ENCODE assay signal across 8 mouse cellular contexts in genomic region chr5:90405210-90405609, GRCm38 (mm10). TPM values are rescaled to one million over a fixed set of nuclear protein-coding genes. Genes with fewer than 3 reads are reported as not detected.
DNase-seq lines count a peak whose midpoint lies in the region; ATAC-seq lines count a peak whose summit lies in the region.
"Had no signal": no experiment of that assay in that cellular context is flagged by ENCODE, and none has a peak within 500 bp of the region (broad histone marks: within the 10 kb centered on the region; RNA-seq: fewer than 3 reads in every experiment).

No protein-coding gene starts in this region.

- no peak overlapping the region for H3K4me2 ChIP-seq in liver, embryonic 15.5 days
- H3K4me2 ChIP-seq: neural tube, embryonic 13.5 days had no signal

- peak; percentile 50 for DNase-seq in 416B (ENCODE audit: low read depth)
- DNase-seq in NIH3T3 (ENCODE audit: low read depth), result peak; percentile 53
- DNase-seq in kidney, postnatal 4 days, result peak; percentile 61 to 68
- peak; percentile 42 for DNase-seq in telencephalon, adult 2 months (ENCODE audit: low read depth, low spot score)
- DNase-seq in forebrain, embryonic 10.5 days (ENCODE audit: extremely low spot score, low spot score), result no peak

- no peak overlapping the region for H3K27ac ChIP-seq in liver, embryonic 15.5 days (replicated peaks)
- H3K27ac ChIP-seq in forebrain, embryonic 10.5 days, result no peak overlapping the region
- H3K27ac ChIP-seq: neural tube, embryonic 13.5 days had no signal

- peak; percentile 56; the same call in 1 of the 2 replicates for ATAC-seq in liver, embryonic 15.5 days (ENCODE audit: insufficient read depth)
- ATAC-seq in activated CD4-positive, CD25-positive, alpha-beta regulatory T cell, adult 4 months, result no peak

- H3K36me3 ChIP-seq in liver, embryonic 15.5 days (replicated peaks), result no peaks in the 10 kb centered on the region
- no peaks in the 10 kb centered on the region for H3K36me3 ChIP-seq in forebrain, embryonic 10.5 days (replicated peaks)
- H3K36me3 ChIP-seq: neural tube, embryonic 13.5 days had no signal

- H3K4me1 ChIP-seq in liver, embryonic 15.5 days (replicated peaks), result no peaks in the 10 kb centered on the region
- no peaks in the 10 kb centered on the region for H3K4me1 ChIP-seq in forebrain, embryonic 10.5 days
- H3K4me1 ChIP-seq: neural tube, embryonic 13.5 days had no signal

- no peak overlapping the region for H3K9ac ChIP-seq in liver, embryonic 15.5 days
- H3K9ac ChIP-seq: neural tube, embryonic 13.5 days had no signal

- H3K4me3 ChIP-seq in liver, embryonic 15.5 days (replicated peaks), result no peak overlapping the region
- no peak overlapping the region for H3K4me3 ChIP-seq in forebrain, embryonic 10.5 days
- H3K4me3 ChIP-seq: neural tube, embryonic 13.5 days had no signal

- H3K9me3 ChIP-seq in liver, embryonic 15.5 days (replicated peaks), result no peaks in the 10 kb centered on the region
- H3K9me3 ChIP-seq in forebrain, embryonic 10.5 days, result no peaks in the 10 kb centered on the region
- H3K9me3 ChIP-seq: neural tube, embryonic 13.5 days had no signal

- 63% methylated on average over 4 of the region's 4 CpGs for WGBS in liver, embryonic 15.5 days (ENCODE audit: insufficient replicate concordance)
- 95% methylated on average over 4 of the region's 4 CpGs for whole genome bisulfite sequencing in forebrain, embryonic 10.5 days

- H3K27me3 ChIP-seq in liver, embryonic 15.5 days, result no peaks in the 10 kb centered on the region
- no peaks in the 10 kb centered on the region for H3K27me3 ChIP-seq in forebrain, embryonic 10.5 days (ENCODE audit: poor library complexity, severe bottlenecking)
- H3K27me3 ChIP-seq: neural tube, embryonic 13.5 days had no signal

RNA-seq across cellular contexts. Expression of gene Gm9958, which starts 38.2 kb away (rescaled TPM):
- 1.8 and 2.4 TPM in 2 replicates for polyA plus RNA-seq in liver, embryonic 15.5 days (2015; fragmentation: Nextera tagmentation; extraction: Ambion mirVana)
- polyA plus RNA-seq in activated CD4-positive, CD25-positive, alpha-beta regulatory T cell, adult 4 months (2017; shearing (Covaris generic)), result 1 to 10 TPM in 1 of 2 experiments, under 1 TPM in 1; 0.61 to 7.6 TPM
- 6.2 and 8.8 TPM in 2 replicates for polyA plus RNA-seq in forebrain, embryonic 10.5 days (2016; fragmentation: Nextera tagmentation; extraction: Ambion mirVana)

RNA-seq across cellular contexts. Expression of gene Ankrd17, which starts 38.8 kb away (rescaled TPM):
- polyA plus RNA-seq in liver, embryonic 15.5 days (2015; fragmentation: Nextera tagmentation; extraction: Ambion mirVana), result 7.8 and 8.8 TPM in 2 replicates
- polyA plus RNA-seq in activated CD4-positive, CD25-positive, alpha-beta regulatory T cell, adult 4 months (2017; shearing (Covaris generic)), result 10 to 100 TPM; 41.9 to 48.9 TPM
- 22.0 and 24.0 TPM in 2 replicates for polyA plus RNA-seq in forebrain, embryonic 10.5 days (2016; fragmentation: Nextera tagmentation; extraction: Ambion mirVana)

RNA-seq across cellular contexts. Expression of gene Alb, which starts 55.5 kb away (rescaled TPM):
- 4,949 and 6,319 TPM in 2 replicates for polyA plus RNA-seq in liver, embryonic 15.5 days (2015; fragmentation: Nextera tagmentation; extraction: Ambion mirVana)
- not detected for polyA plus RNA-seq in activated CD4-positive, CD25-positive, alpha-beta regulatory T cell, adult 4 months (2017; shearing (Covaris generic))
- polyA plus RNA-seq in forebrain, embryonic 10.5 days (2016; fragmentation: Nextera tagmentation; extraction: Ambion mirVana), result not detected in 2 replicates

Comparison
In these comparisons a context has a peak if more than half of its experiments do, and no peak if none do; other contexts are left out.
1. RNA of gene Alb, which starts 55.5 kb away (polyA plus RNA-seq): 4,949 to 6,319 TPM in liver, embryonic 15.5 days; not detected in activated CD4-positive, CD25-positive, alpha-beta regulatory T cell, adult 4 months and not detected in forebrain, embryonic 10.5 days; every median in the first group is over 1,000 times any median in the second.